Mouse (Mus musculus) embryonic fibroblast, embryonic 13.5 days (primary cell): ENCODE data around the gene Ccdc60. TPM values are rescaled to one million over a fixed set of nuclear protein-coding genes. Genes with fewer than 3 reads are reported as not detected.

Experiments used
- H3K27ac ChIP-seq: 2 replicates; pipeline ENCODE4 v1.5.1; 2012; ENCODE audit warnings: low read length, control low read depth, inconsistent platforms; ENCODE audit not compliant: insufficient read depth
- H3K4me1 ChIP-seq: 2 replicates; pipeline ENCODE4 v1.6.1; 2011; ENCODE audit warnings: low read length; ENCODE audit not compliant: control insufficient read depth, insufficient read depth
- H3K4me3 ChIP-seq: 2 replicates; pipeline ENCODE4 v1.5.1; 2011; ENCODE audit warnings: mild to moderate bottlenecking, control low read depth, low read length; ENCODE audit not compliant: insufficient read depth
- CTCF ChIP-seq: IDR thresholded peaks from 2 replicates; pipeline ENCODE4 v1.5.1; 2011; ENCODE audit warnings: mild to moderate bottlenecking, control low read depth, low read length, moderate library complexity, borderline replicate concordance; ENCODE audit not compliant: insufficient read depth
- POLR2A ChIP-seq: IDR thresholded peaks from 2 replicates; pipeline ENCODE4 v1.6.1; 2011; ENCODE audit warnings: low read depth, mild to moderate bottlenecking, control low read depth, low read length, moderate library complexity
- polyA plus RNA-seq: library from polyadenylated mRNA; stranded (reverse); fragments of >200 nt; gene quantifications from 2 replicates; pipeline ENCODE4 v1.2.4, GENCODE M21; 2011; ENCODE audit warnings: low read depth; ENCODE audit not compliant: missing spikeins, insufficient read length

Ccdc60 gene
- polyA plus RNA-seq, 1 experiment: 0.18 TPM

GRCm38 (mm10) chr5:116246642-116247041 is 42.1 kb downstream of the Ccdc60 start:
- H3K4me1 ChIP-seq: no peaks in the 10 kb centered on the region
- no peak overlapping the region for H3K27ac ChIP-seq
- no peak for TF ChIP-seq CTCF
- TF ChIP-seq POLR2A: no peak
- no peak overlapping the region for H3K4me3 ChIP-seq

DNA sequence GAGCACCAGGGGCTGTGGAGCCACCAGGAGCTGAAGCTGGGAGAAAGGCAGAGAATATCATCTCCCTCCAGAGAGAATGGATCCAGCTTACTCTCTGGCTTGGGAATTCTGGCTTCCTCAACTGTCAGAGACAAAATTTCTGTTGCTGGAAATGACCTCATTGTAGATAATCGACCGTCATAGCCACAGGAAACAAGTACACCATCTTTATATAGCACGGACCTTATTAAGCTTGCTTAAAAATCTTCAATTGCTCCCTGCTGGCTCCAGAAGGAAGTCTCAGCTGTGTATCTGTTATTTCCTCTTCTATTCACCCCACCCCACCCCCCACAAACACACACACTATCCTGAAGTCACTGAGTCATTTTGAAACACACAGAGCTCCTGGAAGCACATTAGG is 44.3 kb downstream of the Ccdc60 start:
- no peak overlapping the region for H3K27ac ChIP-seq
- H3K4me1 ChIP-seq: no peaks in the 10 kb centered on the region
- no peak for TF ChIP-seq CTCF
- TF ChIP-seq POLR2A: no peak
- no peak overlapping the region for H3K4me3 ChIP-seq

DNA sequence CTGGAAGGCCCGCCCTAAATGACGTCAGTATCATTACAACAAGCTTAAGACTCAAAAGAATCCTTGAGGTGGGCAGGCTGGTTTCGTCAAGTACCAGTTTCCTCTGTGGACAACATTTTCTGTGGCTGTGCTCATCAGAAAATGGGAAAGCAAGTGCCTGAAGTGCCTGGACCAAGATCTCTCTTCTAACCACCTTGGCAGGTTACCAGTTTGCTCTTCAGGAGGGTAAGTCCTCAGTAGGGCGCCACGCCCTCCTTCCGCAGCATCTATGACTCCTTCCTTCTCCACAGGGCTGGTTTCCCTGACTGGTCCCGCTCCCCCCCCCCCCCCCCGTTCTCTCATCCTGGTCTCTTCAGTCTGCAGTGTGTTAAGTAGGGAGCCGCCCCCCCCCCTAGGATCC is 45.2 kb downstream of the Ccdc60 start:
- Histone ChIP-seq H3K27ac (no peak overlapping the region), H3K4me1 (no peaks in the 10 kb centered on the region), H3K4me3 (no peak overlapping the region)
- no peak for TF ChIP-seq POLR2A
- TF ChIP-seq CTCF: no peak

DNA sequence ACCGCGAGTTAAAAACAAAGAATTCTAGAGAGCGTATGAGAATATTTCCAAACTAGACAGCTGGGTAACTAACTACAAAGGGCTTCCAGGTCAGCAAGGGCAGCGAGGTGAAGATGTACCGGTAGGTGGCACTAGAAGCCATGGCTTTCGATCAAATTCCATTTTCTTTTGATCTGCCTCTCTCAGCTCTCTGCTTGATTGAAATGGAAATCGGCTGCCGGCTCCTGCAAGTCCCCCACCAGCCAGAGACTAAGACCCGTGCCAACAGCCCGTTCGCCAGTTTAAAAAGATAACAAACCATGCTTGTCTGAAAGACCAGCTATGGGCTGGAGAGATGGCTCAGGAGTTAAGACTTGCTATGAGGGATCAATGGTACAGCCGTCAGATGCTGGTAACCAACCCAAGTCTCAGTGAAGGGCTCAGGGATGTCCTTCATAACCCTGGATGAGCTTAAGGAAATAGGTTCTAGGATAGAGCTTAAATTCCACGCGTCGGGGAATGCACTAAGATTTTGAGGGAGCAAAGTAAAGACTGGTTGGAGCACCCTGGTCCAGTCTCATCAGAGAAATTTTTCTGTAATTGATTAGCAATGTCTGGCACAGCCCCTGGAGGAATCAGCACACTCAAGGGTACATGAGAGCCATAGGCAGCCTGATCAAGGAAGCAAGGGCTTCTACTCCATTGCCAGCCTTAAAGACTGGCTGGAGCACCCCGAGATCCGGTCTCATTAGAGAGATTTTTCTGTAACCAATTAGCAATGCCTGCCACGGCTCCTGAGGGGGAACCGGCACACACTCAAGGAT is 56.7 kb downstream of the Ccdc60 start:
- H3K4me1 ChIP-seq: no peaks in the 10 kb centered on the region
- no peak overlapping the region for H3K27ac ChIP-seq
- TF ChIP-seq CTCF (peak; percentile 75; the same call in 1 of the 2 replicates), POLR2A (no peak)
- H3K4me3 ChIP-seq: no peak overlapping the region

- no peak overlapping the region for H3K4me3 ChIP-seq
- no peak overlapping the region for H3K27ac ChIP-seq
- H3K4me1 ChIP-seq: no peaks in the 10 kb centered on the region
- TF ChIP-seq POLR2A (no peak), CTCF (no peak)
These were observed 60.4 kb downstream of the Ccdc60 start for GRCm38 (mm10) chr5:116228414-116228813.

DNA sequence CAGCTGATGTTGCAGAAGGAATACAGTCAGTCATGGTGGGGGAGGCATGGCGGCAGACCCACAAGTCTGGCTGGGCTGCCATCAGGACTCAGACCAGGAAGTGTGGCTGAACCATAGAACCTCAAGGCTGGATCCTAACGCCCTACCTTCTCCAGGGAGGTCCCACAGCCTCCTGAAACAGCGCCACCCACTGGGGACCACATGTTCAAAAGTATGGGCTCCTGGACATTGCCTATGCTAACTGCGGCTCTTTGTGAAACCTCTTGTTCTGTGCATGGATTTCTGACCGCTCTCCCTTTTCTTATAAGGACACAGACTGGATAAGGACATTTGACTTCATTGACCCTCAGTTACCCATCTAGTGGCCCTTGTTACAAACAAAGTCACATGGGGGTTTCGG is 64.8 kb downstream of the Ccdc60 start:
- TF ChIP-seq POLR2A: no peak
- TF ChIP-seq CTCF: no peak
- H3K4me3 ChIP-seq: no peak overlapping the region
- H3K4me1 ChIP-seq: no peaks in the 10 kb centered on the region
- H3K27ac ChIP-seq: no peak overlapping the region

GRCm38 (mm10) chr5:116221916-116222315 is 66.9 kb downstream of the Ccdc60 start:
- TF ChIP-seq CTCF (no peak), POLR2A (no peak)
- no peak overlapping the region for H3K4me3 ChIP-seq

DNA sequence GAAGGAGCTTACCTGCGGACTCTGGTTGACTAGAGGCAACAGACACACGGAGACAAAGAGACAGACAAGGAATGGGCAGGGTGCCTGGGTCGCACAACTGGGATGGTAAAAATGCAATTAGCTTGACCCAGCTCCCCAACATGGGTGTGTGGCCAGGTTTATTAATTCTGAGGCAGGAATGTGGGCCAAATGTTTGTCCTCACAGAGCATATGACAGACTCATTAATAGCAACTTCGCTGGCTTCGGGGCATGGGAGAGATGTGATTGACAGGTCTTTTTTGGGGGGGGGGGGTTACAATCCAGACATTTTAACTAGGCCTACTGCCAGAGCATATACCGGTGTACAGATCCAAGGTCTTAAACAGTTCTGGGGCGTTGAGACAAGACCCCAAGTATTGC is 69.5 kb downstream of the Ccdc60 start:
- Histone ChIP-seq H3K4me3 (no peak overlapping the region), H3K27ac (no peak overlapping the region), H3K4me1 (no peaks in the 10 kb centered on the region)
- TF ChIP-seq POLR2A (no peak), CTCF (no peak)

More at GRCm38 (mm10) chr5:116221916-116222315, 66.9 kb downstream of the Ccdc60 start:
- no peak overlapping the region for H3K27ac ChIP-seq
- H3K4me1 ChIP-seq: no peaks in the 10 kb centered on the region

GRCm38 (mm10) chr5:116212706-116213105 is 76.1 kb downstream of the Ccdc60 start:
- no peaks in the 10 kb centered on the region for H3K4me1 ChIP-seq
- no peak overlapping the region for H3K4me3 ChIP-seq
- H3K27ac ChIP-seq: no peak overlapping the region
- TF ChIP-seq POLR2A (no peak), CTCF (no peak)

DNA sequence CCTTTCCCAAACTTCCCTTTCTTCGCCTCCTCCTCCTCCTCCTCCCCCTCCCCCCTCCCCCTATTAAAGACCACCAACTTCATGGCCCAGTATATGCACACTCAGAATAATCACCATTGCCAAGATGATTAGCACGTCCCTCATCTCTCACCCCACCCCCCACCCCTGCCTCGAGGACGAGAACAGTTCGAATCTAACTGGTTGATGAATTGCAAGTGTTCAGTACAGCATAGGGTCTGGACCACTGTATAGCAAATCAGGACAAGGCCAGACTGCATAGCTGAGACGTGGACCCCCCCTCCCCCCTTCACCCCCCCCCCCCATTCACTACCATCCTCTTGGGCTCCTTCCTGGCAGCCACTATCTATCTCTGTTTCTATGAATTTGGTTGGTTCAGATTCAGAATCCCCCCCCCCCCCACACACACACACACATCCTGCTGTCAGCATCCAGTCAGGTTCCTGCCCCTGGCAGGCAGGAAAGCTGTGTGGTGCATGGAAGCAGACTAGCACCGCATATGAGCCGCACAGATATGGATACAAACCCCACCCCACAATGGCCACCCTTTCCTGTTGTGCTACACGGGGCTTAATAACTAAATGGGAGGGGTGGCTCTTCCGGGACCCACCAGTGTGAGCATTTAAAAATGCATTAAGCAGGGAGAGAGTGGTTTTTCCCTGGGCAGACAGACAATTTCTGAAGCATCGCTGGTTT is 79.2 kb downstream of the Ccdc60 start:
- H3K4me1 ChIP-seq: no peaks in the 10 kb centered on the region
- no peak overlapping the region for H3K4me3 ChIP-seq
- no peak overlapping the region for H3K27ac ChIP-seq
- TF ChIP-seq POLR2A: no peak
- TF ChIP-seq CTCF: no peak
